Mouse (Mus musculus): Measurements from ENCODE around the gene Kcnq4. TPM values are rescaled to one million over a fixed set of nuclear protein-coding genes. Genes with fewer than 3 reads are reported as not detected.

Gene Kcnq4
- 0.12 TPM for polyA plus RNA-seq (2015; fragmentation: Illumina TruSeq; extraction: RNeasy Lipid Tissue Mini Kit (QIAGEN cat#74804); ENCODE audit: insufficient read depth, low replicate concordance)

GRCm38 (mm10) chr4:120747941-120748866 is at the start of gene Kcnq4:
Gene Kcnq4 (minus strand): TSS chr4:120748612.

DNA sequence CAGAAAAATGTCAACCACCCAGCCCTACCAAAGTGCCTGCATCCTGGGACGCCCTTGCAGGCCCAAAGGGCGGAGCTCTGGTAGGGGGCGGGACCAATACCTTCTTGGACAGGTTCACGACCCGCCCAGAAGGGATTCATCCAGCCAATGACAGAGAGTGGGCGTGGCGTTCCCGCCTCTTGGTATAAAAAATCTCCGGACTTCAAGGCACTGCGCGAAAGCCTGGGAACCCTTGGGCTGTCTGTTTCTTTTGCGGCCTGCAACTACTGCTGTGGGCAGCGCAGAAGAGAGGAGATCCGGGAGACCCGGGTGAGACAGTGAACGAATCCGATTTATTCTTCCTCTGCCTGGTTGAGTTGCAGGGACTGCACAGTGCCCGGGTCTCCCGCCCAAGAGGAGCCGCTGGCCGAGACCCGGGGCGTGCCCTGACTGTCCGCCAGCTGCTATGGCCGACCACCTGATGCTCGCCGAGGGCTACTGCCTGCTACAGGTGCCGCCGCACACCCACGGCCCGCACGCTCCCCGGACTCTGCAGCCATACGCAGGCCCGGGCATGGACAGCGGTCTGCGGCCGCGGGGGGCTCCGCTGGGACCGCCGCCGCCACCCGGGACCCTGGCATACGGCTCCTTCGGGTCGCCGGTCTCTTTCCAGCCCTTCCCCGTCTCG is 81.9 kb downstream of the Kcnq4 start, which contains the start of gene Cited4:
Gene Cited4 (plus strand): TSS at position 215 of the 667 bp plus-strand sequence.

Other genes starting within 250 kb of the Kcnq4 start
- not detected for gene Slfnl1, start 216.4 kb downstream of the Kcnq4 start, polyA plus RNA-seq (2015; fragmentation: Illumina TruSeq; extraction: RNeasy Lipid Tissue Mini Kit (QIAGEN cat#74804); ENCODE audit: insufficient read depth, low replicate concordance)
- gene Ctps, start 178.3 kb downstream of the Kcnq4 start, polyA plus RNA-seq (2015; fragmentation: Illumina TruSeq; extraction: RNeasy Lipid Tissue Mini Kit (QIAGEN cat#74804); ENCODE audit: insufficient read depth, low replicate concordance): 31.1 TPM
- not detected for gene Gm8439, start 159.9 kb downstream of the Kcnq4 start, polyA plus RNA-seq (2015; fragmentation: Illumina TruSeq; extraction: RNeasy Lipid Tissue Mini Kit (QIAGEN cat#74804); ENCODE audit: insufficient read depth, low replicate concordance)
- gene Cited4, start 82.0 kb downstream of the Kcnq4 start, polyA plus RNA-seq (2015; fragmentation: Illumina TruSeq; extraction: RNeasy Lipid Tissue Mini Kit (QIAGEN cat#74804); ENCODE audit: insufficient read depth, low replicate concordance): 0.32 TPM
- gene Nfyc, start 83.0 kb upstream of the Kcnq4 start, polyA plus RNA-seq (2015; fragmentation: Illumina TruSeq; extraction: RNeasy Lipid Tissue Mini Kit (QIAGEN cat#74804); ENCODE audit: insufficient read depth, low replicate concordance): 51.9 TPM
- gene Rims3, start 106.2 kb upstream of the Kcnq4 start, polyA plus RNA-seq (2015; fragmentation: Illumina TruSeq; extraction: RNeasy Lipid Tissue Mini Kit (QIAGEN cat#74804); ENCODE audit: insufficient read depth, low replicate concordance): 8.0 TPM
- 21.1 TPM for gene Exo5, start 176.4 kb upstream of the Kcnq4 start, polyA plus RNA-seq (2015; fragmentation: Illumina TruSeq; extraction: RNeasy Lipid Tissue Mini Kit (QIAGEN cat#74804); ENCODE audit: insufficient read depth, low replicate concordance)
- 4.8 TPM for gene Zfp69, start 203.1 kb upstream of the Kcnq4 start, polyA plus RNA-seq (2015; fragmentation: Illumina TruSeq; extraction: RNeasy Lipid Tissue Mini Kit (QIAGEN cat#74804); ENCODE audit: insufficient read depth, low replicate concordance)